Mouse (Mus musculus) kidney, adult 2 months (tissue): ENCODE data around the gene Kif3a. TPM values are rescaled to one million over a fixed set of nuclear protein-coding genes. Genes with fewer than 3 reads are reported as not detected.

Experiments
- DNase-seq: peaks from one replicate; pipeline ENCODE4 v3.0.0; 2021
- H3K27ac ChIP-seq: fragments of 200-500 bp; 2 replicates; pipeline ENCODE4 v1.5.1; 2012; ENCODE audit warnings: low read depth, low read length, control low read depth, inconsistent platforms; ENCODE audit not compliant: insufficient read depth
- H3K27me3 ChIP-seq: fragments of 200-500 bp; replicated peaks from 2 replicates; pipeline ENCODE4 v1.6.1; 2012; ENCODE audit warnings: mild to moderate bottlenecking, moderate library complexity, low read length, inconsistent platforms; ENCODE audit not compliant: control insufficient read depth, insufficient read depth
- H3K36me3 ChIP-seq: fragments of 200-500 bp; 2 replicates; pipeline ENCODE4 v1.6.1; 2012; ENCODE audit warnings: mild to moderate bottlenecking, moderate library complexity, low read length, inconsistent platforms; ENCODE audit not compliant: control insufficient read depth, insufficient read depth
- H3K4me1 ChIP-seq: fragments of 200-500 bp; 2 replicates; pipeline ENCODE4 v1.6.1; 2011; ENCODE audit warnings: low read length; ENCODE audit not compliant: control insufficient read depth, insufficient read depth
- H3K4me3 ChIP-seq: fragments of 200-500 bp; 2 replicates; pipeline ENCODE4 v1.5.1; 2011; ENCODE audit warnings: mild to moderate bottlenecking, low read depth, low read length, control low read depth; ENCODE audit not compliant: insufficient read depth
- CTCF ChIP-seq: fragments of 200-500 bp; conservative IDR thresholded peaks from 2 replicates; pipeline ENCODE4 v1.5.1; 2011; ENCODE audit warnings: low read depth, mild to moderate bottlenecking, control low read depth, low read length, moderate library complexity, mixed read lengths; ENCODE audit not compliant: insufficient read depth, insufficient read length
- POLR2A ChIP-seq: fragments of 200-500 bp; IDR thresholded peaks from one replicate; pipeline ENCODE4 v1.6.1; 2011; ENCODE audit warnings: low read depth, low read length, control low read depth
- WGBS: fragments of 180-500 bp; shearing (Covaris S2); methylation state at CpG from one replicate; pipeline ENCODE4 v1.1.7; 2018; 5-methylcytosine and 5-hydroxymethylcytosine counted together
- polyA plus RNA-seq: library from polyadenylated mRNA; depleted of rRNA; stranded (reverse); fragments of >200 nt; gene quantifications from 2 replicates; pipeline ENCODE4 v1.2.3, GENCODE M21; 2012

Kif3a gene
- polyA plus RNA-seq, 1 experiment, result 7.5 TPM

- Histone ChIP-seq H3K27me3 (no peaks in the 10 kb centered on the region), H3K4me1 (peaks cover 12% of the 10 kb centered on the region), H3K4me3 (no peak overlapping the region), H3K36me3 (no peaks in the 10 kb centered on the region; the same call in 1 of the 2 replicates), H3K27ac (no peak overlapping the region)
- TF ChIP-seq POLR2A (no peak), CTCF (no peak)
- DNase-seq, result no peak
- 84% methylated on average over 9 of the region's 9 CpGs for WGBS
Measured at GRCm38 (mm10) chr11:53530001-53530400, 37.2 kb upstream of the Kif3a start.

DNA sequence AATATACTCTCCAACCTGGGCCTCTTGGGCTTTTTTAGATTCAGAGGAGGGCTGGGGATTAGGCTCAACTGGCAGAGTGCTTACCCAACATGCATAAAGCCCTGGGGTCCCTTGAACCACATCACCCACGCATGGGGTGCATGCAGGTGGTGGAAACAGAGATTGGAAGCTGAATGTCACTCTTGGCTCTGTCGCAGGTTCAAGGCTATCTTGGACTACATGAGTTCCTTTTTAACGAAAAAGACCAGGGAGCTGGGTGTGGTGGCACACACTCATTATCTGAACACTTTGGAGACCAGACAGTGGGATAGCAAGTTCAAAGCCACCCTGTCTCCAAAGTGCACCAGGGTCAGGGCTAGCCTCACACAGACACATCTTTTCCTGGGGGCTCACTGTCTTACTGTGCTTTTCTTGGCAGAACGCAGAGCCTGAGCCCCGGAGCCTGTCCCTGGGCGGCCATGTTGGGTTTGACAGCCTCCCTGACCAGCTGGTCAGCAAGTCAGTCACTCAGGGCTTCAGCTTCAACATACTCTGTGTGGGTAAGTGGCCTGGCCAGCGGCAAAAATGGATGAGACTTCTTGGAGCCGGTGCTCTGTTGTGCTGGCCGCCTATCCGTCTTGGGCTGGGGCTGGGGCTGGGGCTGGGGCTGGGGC lies 35.5 kb upstream of the Kif3a start:
- Histone ChIP-seq H3K36me3 (no peaks in the 10 kb centered on the region; the same call in 1 of the 2 replicates), H3K4me1 (no peaks in the 10 kb centered on the region), H3K27me3 (no peaks in the 10 kb centered on the region), H3K27ac (no peak overlapping the region), H3K4me3 (no peak overlapping the region)
- no peak for TF ChIP-seq CTCF
- no peak for DNase-seq
- 94% methylated on average over 10 of the region's 10 CpGs for WGBS

- no peaks in the 10 kb centered on the region for H3K27me3 ChIP-seq
- no peak for DNase-seq
- WGBS, result 87% methylated on average over 1 of the region's 1 CpGs
- no peak overlapping the region for H3K4me3 ChIP-seq
- no peaks in the 10 kb centered on the region for H3K4me1 ChIP-seq
- H3K27ac ChIP-seq, result no peak overlapping the region
- no peaks in the 10 kb centered on the region; the same call in 1 of the 2 replicates for H3K36me3 ChIP-seq
- TF ChIP-seq POLR2A, result no peak
- no peak for TF ChIP-seq CTCF
Measured at GRCm38 (mm10) chr11:53532231-53532620, 35.0 kb upstream of the Kif3a start.

GRCm38 (mm10) chr11:53539002-53539491 lies 28.1 kb upstream of the Kif3a start:
- 53% methylated on average over 15 of the region's 15 CpGs for WGBS
- Histone ChIP-seq H3K27me3 (no peaks in the 10 kb centered on the region), H3K27ac (no peak overlapping the region), H3K4me3 (no peak overlapping the region), H3K4me1 (no peaks in the 10 kb centered on the region), H3K36me3 (no peaks in the 10 kb centered on the region; the same call in 1 of the 2 replicates)
- TF ChIP-seq POLR2A (no peak), CTCF (no peak)
- no peak for DNase-seq

GRCm38 (mm10) chr11:53540394-53540793 lies 26.8 kb upstream of the Kif3a start:
- H3K4me1 ChIP-seq, result no peaks in the 10 kb centered on the region
- no peak overlapping the region for H3K4me3 ChIP-seq
- H3K36me3 ChIP-seq, result no peaks in the 10 kb centered on the region
- 98% methylated on average over 3 of the region's 3 CpGs for WGBS
- no peaks in the 10 kb centered on the region for H3K27me3 ChIP-seq
- TF ChIP-seq CTCF (no peak), POLR2A (no peak)
- no peak for DNase-seq
- H3K27ac ChIP-seq, result no peak overlapping the region

DNA sequence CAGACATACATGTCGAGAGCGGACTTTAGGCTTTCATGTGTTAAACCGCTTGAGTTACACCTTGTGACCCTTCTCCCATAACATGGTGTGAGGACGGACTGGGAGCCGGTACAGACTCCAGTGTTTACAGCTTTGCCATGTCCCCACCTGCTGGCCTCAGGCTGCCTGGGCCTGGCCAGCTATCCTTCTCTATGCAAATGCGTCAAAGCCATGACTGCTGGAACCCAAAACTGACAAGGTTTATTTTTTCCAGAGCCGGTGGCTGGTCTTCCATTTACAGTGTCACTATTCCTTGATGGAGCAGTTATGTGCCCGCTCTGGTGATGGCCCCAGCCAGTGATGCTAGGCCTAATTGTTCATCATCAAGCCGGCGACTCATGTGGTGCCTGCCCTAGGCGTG lies 26.0 kb upstream of the Kif3a start:
- no peaks in the 10 kb centered on the region for H3K4me1 ChIP-seq
- no peak for DNase-seq
- TF ChIP-seq CTCF (no peak; the same call in 1 of the 2 replicates), POLR2A (no peak)
- H3K27ac ChIP-seq, result no peak overlapping the region
- no peaks in the 10 kb centered on the region for H3K27me3 ChIP-seq
- H3K36me3 ChIP-seq, result no peaks in the 10 kb centered on the region
- 86% methylated on average over 11 of the region's 11 CpGs for WGBS
- no peak overlapping the region for H3K4me3 ChIP-seq

DNA sequence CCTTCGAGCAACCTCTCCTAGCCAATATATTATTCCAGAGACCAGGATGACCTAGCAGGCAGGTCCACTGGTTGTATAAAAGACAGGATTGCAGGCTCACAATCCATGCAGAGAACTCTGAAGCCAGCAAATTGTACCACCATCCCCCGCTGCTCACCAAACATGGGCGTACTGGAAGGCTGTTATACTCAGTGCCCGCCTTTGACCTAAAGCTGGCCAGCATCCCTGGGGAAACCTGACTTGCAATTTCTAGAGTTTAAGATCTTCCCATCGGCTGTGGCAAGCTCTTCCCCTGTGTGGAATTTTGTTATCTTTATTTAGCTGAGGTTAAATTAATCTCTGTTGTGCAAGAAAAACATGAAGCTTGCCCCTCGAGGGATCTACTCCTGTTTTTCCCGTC lies 24.2 kb upstream of the Kif3a start:
- DNase-seq, result no peak
- no peak for TF ChIP-seq CTCF
- no peak for TF ChIP-seq POLR2A
- Histone ChIP-seq H3K4me3 (no peak overlapping the region), H3K4me1 (no peaks in the 10 kb centered on the region), H3K36me3 (no peaks in the 10 kb centered on the region), H3K27me3 (no peaks in the 10 kb centered on the region), H3K27ac (no peak overlapping the region)
- WGBS, result 73% methylated on average over 7 of the region's 7 CpGs
